Mouse (Mus musculus): ENCODE measurements around the gene Swap70. TPM values are rescaled to one million over a fixed set of nuclear protein-coding genes. Genes with fewer than 3 reads are reported as not detected.

The Swap70 gene
- total and polyA plus RNA-seq, 3 experiments, result 296 to 398 (median 370) TPM

- Histone ChIP-seq H3K79me2 (replicated peaks; ENCODE audit: control insufficient read depth, extremely low read depth, insufficient read depth, poor library complexity, severe bottlenecking) (no peaks in the 10 kb centered on the region), H3K36me3 (replicated peaks in 1 of 2; ENCODE audit: control insufficient read depth in 1 of 2, insufficient read depth in 1 of 2, low read length in 1 of 2) (no peaks in the 10 kb centered on the region), H3K9ac (ENCODE audit: insufficient read depth, low read depth) (no peak overlapping the region), H3K27me3 (replicated peaks) (no peaks in the 10 kb centered on the region), H3K4me3 (replicated peaks in 1 of 3; ENCODE audit: low read depth in 2 of 3, low read length in 2 of 3, poor library complexity in 1 of 3) (no peak overlapping the region), H3K4me1 (ENCODE audit: control insufficient read depth in 1 of 2, insufficient read depth in 2 of 2) (peaks cover 0 to 3% of the 10 kb centered on the region in 2 experiments; a peak in 2 of 4 replicates), H3K9me3 (replicated peaks; ENCODE audit: low read length) (peaks cover 4% of the 10 kb centered on the region), H3K4me2 (ENCODE audit: insufficient read depth, low read depth, poor library complexity, severe bottlenecking) (no peak overlapping the region), H3K27ac (ENCODE audit: insufficient read depth, low read depth) (no peak overlapping the region)
- dilution Hi-C loops (cut with MboI; ENCODE audit: extremely low pct_ligation_motif_present, extremely low pct_unique_long_range_greater_than_20kb, low sequenced_read_pairs), result no loop called here
- no peak for DNase-seq (ENCODE audit: extremely low read depth)
- in situ Hi-C loops (cut with MboI; ENCODE audit: low pct_ligation_motif_present, low pct_unique_long_range_greater_than_20kb, low sequenced_read_pairs), result no loop called here
- TF ChIP-seq TCF12 (IDR thresholded peaks at IDR 0.05; ENCODE audit: low read depth, low read length) (no peak), PAX5 (IDR thresholded peaks at IDR 0.05; ENCODE audit: low read length) (no peak), CTCF (conservative IDR thresholded peaks at IDR 0.05 in 1 of 2, IDR thresholded peaks at IDR 0.05 in 1 of 2; ENCODE audit: low read depth in 2 of 2, low read length in 2 of 2) (no peak), ETS1 (conservative IDR thresholded peaks at IDR 0.05; ENCODE audit: low read depth, low read length) (no peak), ZC3H11A (IDR thresholded peaks at IDR 0.05; ENCODE audit: low read depth, low read length) (no peak), NRF1 (IDR thresholded peaks at IDR 0.05; ENCODE audit: low read depth, low read length) (no peak), POLR2A (IDR thresholded peaks at IDR 0.05; ENCODE audit: low read depth, low read length) (no peak), ZKSCAN1 (IDR thresholded peaks at IDR 0.05; ENCODE audit: borderline replicate concordance, low read depth, low read length) (no peak), RAD21 (IDR thresholded peaks at IDR 0.05; ENCODE audit: low read depth, low read length) (no peak), RCOR1 (conservative IDR thresholded peaks at IDR 0.05; ENCODE audit: low read depth, low read length) (no peak)
Measured at GRCm38 (mm10) chr7:110214882-110215281, 6.6 kb upstream of the Swap70 start.

- peaks cover 5 to 17% of the 10 kb centered on the region in 2 experiments for H3K36me3 ChIP-seq (replicated peaks in 1 of 2; ENCODE audit: control insufficient read depth in 1 of 2, insufficient read depth in 1 of 2, low read length in 1 of 2)
- dilution Hi-C loops (cut with MboI; ENCODE audit: extremely low pct_ligation_motif_present, extremely low pct_unique_long_range_greater_than_20kb, low sequenced_read_pairs), result no loop called here
- H3K4me3 ChIP-seq (replicated peaks in 1 of 3; ENCODE audit: low read depth in 2 of 3, low read length in 2 of 3, poor library complexity in 1 of 3), result peak overlapping the region; percentile 89 to 96 (median 91)
- H3K79me2 ChIP-seq (replicated peaks; ENCODE audit: control insufficient read depth, extremely low read depth, insufficient read depth, poor library complexity, severe bottlenecking), result peaks cover 38% of the 10 kb centered on the region
- peak overlapping the region; percentile 37 for H3K4me2 ChIP-seq (ENCODE audit: insufficient read depth, low read depth, poor library complexity, severe bottlenecking)
- peak; percentile 36 to 59 for TF ChIP-seq CTCF (conservative IDR thresholded peaks at IDR 0.05 in 1 of 2, IDR thresholded peaks at IDR 0.05 in 1 of 2; ENCODE audit: low read depth in 2 of 2, low read length in 2 of 2)
- 0 out of 2 replicates have a peak, but pooled peaks have one; percentile 3 for TF ChIP-seq MYC (IDR thresholded peaks at IDR 0.05; ENCODE audit: low read depth, low read length)
- no peak for TF ChIP-seq JUND (conservative IDR thresholded peaks at IDR 0.05; ENCODE audit: low read depth, low read length)
- no peak for TF ChIP-seq ELF1 (IDR thresholded peaks at IDR 0.05; ENCODE audit: low read depth, low read length)
- peak; percentile 28 for TF ChIP-seq RAD21 (IDR thresholded peaks at IDR 0.05; ENCODE audit: low read depth, low read length)
- no peak for TF ChIP-seq MAZ (IDR thresholded peaks at IDR 0.05; ENCODE audit: low read depth, low read length)
- no peak for TF ChIP-seq NRF1 (IDR thresholded peaks at IDR 0.05; ENCODE audit: low read depth, low read length)
- H3K9ac ChIP-seq (ENCODE audit: insufficient read depth, low read depth), result peak overlapping the region; percentile 97; the same call in 1 of the 2 replicates
- in situ Hi-C loops (cut with MboI; ENCODE audit: low pct_ligation_motif_present, low pct_unique_long_range_greater_than_20kb, low sequenced_read_pairs), result no loop called here
- peaks cover 3 to 11% of the 10 kb centered on the region in 2 experiments; a peak in 3 of 4 replicates for H3K4me1 ChIP-seq (ENCODE audit: control insufficient read depth in 1 of 2, insufficient read depth in 2 of 2)
- DNase-seq (ENCODE audit: extremely low read depth), result no peak
- H3K27me3 ChIP-seq (replicated peaks), result no peaks in the 10 kb centered on the region
- no peak overlapping the region for H3K27ac ChIP-seq (ENCODE audit: insufficient read depth, low read depth)
- H3K9me3 ChIP-seq (replicated peaks; ENCODE audit: low read length), result no peaks in the 10 kb centered on the region
Measured at GRCm38 (mm10) chr7:110221051-110221585, 393 bp upstream of the Swap70 start.

Measured in CH12.LX (cell line).